Mouse (Mus musculus) heart, postnatal 25 days (tissue): ENCODE data around the gene Ccdc92. TPM values are rescaled to one million over a fixed set of nuclear protein-coding genes. Genes with fewer than 3 reads are reported as not detected.

ENCODE experiments used
- DNase-seq: peaks from one replicate; pipeline ENCODE4 v3.0.0; 2022; ENCODE audit warnings: low spot score
- intact Hi-C: fragments of 180-260 bp; cut with DNase I; formaldehyde crosslinking; loops from one replicate; pipeline ENCODE4 v1.15.1; 2025
- total RNA-seq, 2 experiments: library from RNA; stranded (reverse); gene quantifications; 2 replicates each; pipeline ENCODE4 v1.2.3; 2021

Ccdc92 gene
- total RNA-seq, 2 experiments from 2014 or later = 0.98 to 1.1 TPM

GRCm38 (mm10) chr5:124862871-124863741 lies 882 bp upstream of the Ccdc92 start:
- DNase-seq = no peak
- intact Hi-C loops = loop anchor here (10.0 kb wide), 1 partner anchor 438 kb away; the partner anchor contains the start of gene Sbno1

DNA sequence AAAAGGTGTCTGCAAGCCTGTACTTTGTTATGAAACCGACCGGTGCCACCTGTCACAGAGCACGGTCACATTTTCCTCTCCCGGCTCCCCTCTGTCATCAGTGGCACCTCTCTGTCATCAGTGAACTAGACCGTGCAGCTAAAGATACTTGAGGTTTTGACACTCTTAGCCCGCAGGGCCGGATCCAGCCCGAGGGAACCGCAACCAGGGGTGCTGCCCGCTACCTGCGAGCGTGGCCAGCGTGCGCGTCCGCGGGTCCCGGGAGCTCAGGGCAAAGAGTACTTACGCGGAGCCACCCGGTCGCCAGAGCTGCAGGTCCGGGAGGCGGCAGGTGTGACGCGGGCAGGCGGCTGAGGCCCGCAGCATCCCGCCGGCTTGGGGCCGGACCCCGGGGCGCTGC lies 761 bp downstream of the Ccdc92 start:
- intact Hi-C loops = loop anchor here (10.0 kb wide), 1 partner anchor 437 kb away; the partner anchor contains the start of gene Sbno1
- no peak for DNase-seq

GRCm38 (mm10) chr5:124860013-124860412 lies 2.2 kb downstream of the Ccdc92 start:
- DNase-seq = no peak
- intact Hi-C loops = loop anchor here (10.0 kb wide), 1 partner anchor 435 kb away; the partner anchor contains the start of gene Sbno1

DNA sequence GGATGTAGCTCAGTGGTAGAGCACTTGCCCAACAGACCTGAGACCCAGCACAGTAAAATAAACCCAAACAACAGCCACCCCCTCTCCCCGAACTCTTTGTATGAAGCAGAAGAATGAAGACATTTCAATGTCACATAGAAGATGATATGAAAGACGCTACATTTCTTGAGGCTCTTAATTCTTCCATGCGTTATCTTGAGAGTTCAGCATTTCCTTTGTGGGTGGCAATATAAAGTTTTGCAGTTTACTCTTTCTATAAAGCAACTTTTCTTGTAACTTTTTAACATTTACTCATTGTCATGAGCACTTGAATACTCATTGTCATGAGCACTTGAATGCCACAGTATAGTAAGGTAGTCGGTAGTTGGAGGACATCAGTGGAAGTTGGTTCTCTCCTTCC lies 8.0 kb downstream of the Ccdc92 start:
- no peak for DNase-seq
- intact Hi-C loops = no loop called here

- DNase-seq = no peak
- intact Hi-C loops = no loop called here
Observed at GRCm38 (mm10) chr5:124853079-124853478, 9.1 kb downstream of the Ccdc92 start.

DNA sequence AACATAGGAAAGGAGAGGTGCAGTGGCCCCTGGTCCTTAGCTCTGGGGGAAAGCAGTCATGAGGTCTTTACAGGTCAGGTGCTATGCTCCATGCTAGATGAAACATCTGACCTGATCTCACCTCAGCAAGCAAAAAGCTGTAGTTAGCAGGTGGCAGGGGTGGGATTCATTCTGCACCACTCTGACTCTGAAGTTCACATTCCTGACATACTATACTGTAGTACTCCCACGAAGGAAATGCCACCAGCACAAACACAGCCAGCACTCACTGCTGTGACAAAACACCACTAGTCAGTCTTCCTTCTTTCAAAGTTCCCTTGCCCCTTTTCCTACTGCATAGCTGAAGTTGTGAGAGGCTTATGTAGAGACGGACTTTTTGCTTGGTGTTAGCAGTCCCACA lies 9.9 kb downstream of the Ccdc92 start:
- intact Hi-C loops = no loop called here
- DNase-seq = no peak

- DNase-seq = no peak
- intact Hi-C loops = no loop called here
Observed at GRCm38 (mm10) chr5:124851572-124851971, 10.7 kb downstream of the Ccdc92 start.

GRCm38 (mm10) chr5:124848994-124849393 lies 13.2 kb downstream of the Ccdc92 start:
- DNase-seq = no peak
- intact Hi-C loops = no loop called here

GRCm38 (mm10) chr5:124847014-124847413 lies 15.2 kb downstream of the Ccdc92 start:
- intact Hi-C loops = no loop called here
- no peak for DNase-seq

DNA sequence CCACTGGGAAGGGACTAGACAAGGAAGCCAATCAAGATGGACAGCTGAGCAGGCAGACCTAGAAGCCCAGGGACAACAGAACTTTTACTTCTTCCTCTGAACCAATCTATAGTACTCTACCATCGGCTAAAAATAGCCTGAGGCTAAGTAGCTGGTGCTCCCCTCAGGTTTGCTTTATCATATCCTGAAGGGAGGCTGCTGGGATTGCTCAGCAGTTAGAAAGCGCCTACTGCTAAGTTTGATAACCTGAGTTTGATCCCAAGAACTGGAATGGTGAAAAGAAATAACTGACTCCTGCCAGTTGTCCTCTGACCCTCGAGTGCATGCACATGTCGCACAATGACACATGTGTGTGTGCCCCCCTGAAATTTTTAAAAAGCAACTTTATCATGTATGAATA lies 17.3 kb downstream of the Ccdc92 start:
- intact Hi-C loops = no loop called here
- DNase-seq = no peak

DNA sequence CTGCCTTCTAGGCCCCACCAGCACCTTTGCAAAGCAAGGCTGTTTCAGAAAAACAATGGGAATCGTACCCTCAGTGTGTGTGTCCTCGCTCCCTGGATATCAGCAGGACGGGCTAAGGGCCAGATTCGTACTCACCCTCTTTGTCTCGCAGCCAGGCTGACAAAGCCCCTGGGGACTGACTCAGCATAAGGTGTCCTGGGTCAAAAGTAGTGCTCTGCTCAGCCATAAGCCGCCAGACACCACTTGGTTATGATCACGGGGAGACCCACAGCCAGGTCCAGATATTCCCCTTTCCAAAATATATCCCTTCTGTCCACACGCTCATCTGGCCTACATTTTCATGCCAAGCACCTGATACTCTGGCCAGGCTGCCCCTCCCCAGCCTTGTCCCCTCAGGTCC lies 18.8 kb downstream of the Ccdc92 start:
- no peak for DNase-seq
- intact Hi-C loops = no loop called here

DNA sequence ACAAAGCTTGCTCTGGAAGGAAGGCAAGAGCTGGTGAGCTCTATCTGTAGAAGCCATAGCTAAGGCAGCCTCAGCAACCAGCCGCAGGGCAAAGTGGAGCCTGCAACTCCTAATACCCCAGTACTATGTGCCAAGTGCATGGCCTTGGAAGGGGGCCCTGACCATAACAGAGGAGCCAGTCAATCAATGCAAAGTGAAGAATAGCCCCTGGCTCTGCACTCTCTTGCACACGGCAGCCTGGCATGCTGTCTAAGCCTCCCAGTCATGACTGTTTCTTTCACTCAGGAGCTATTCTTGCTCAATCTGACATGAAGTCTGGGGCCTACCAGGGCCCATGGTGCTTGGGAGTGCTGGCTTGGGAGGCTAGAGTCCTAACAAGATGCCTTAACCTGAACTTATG lies 21.6 kb downstream of the Ccdc92 start:
- no peak for DNase-seq
- intact Hi-C loops = no loop called here

- intact Hi-C loops = no loop called here
- DNase-seq = no peak
Observed at GRCm38 (mm10) chr5:124840202-124840601, 22.0 kb downstream of the Ccdc92 start.

- no peak for DNase-seq
- intact Hi-C loops = no loop called here
Observed at GRCm38 (mm10) chr5:124836621-124837020, 25.6 kb downstream of the Ccdc92 start.

- no peak for DNase-seq
- intact Hi-C loops = no loop called here
Observed at GRCm38 (mm10) chr5:124836075-124836474, 26.1 kb downstream of the Ccdc92 start.

DNA sequence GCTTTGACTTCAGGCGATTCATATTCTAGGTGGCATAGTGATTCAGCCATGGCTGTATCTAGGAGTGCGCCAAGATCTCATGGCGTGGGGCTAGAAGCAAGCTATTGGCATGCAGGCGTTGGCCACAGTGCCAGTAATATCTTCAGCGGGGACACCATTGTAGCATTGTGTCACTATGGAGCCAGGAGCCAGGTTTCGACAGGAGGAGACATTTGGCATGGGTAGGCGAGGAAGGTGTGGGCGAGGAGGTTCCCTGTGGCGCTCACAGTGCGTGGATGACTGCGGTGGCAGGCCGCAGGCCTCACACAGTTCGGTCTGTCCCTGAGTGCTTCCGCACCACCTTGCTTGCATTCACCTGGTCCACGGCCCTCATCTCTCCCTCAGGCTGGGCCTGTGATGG lies 27.0 kb downstream of the Ccdc92 start:
- DNase-seq = no peak
- intact Hi-C loops = no loop called here

- intact Hi-C loops = no loop called here
- no peak for DNase-seq
Observed at GRCm38 (mm10) chr5:124830331-124830730, 31.9 kb downstream of the Ccdc92 start.

DNA sequence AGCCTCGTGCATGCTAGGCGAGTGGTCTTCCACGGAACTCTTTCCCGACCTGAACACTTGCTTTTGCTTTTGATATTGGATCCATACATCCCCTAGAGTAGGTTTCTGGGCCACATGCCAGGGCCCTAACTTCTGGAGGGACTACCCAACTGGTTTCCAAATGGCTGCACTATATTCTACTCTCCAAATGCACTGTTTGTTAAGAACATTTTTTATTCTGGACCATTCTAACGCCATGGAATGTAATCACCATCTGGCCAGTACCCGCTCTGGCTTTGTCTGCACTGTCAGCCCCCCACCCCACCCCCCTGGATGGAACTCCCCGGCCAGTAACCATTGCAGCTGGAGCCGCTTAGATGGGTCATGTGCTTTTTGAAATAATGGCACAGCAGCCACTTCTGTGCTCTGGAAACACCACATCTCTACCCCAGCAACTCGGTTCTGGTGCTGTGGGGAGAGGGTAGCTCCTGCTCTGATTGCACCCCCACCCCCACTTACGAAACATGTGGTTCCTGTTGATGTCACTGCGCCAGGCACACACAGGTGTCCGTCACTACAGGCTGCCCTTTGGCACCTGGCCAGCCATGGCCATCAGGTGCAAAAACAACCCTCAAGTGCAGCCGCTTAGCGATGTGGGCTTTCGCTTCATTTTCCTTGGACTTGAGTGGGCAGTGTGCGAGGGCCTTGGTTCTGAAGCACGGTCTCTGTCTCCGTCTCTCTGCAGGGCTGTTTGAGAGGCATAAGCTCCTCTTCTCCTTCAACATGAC lies 39.9 kb downstream of the Ccdc92 start:
- DNase-seq = no peak
- intact Hi-C loops = no loop called here

- intact Hi-C loops = no loop called here
- DNase-seq = no peak
Observed at GRCm38 (mm10) chr5:124817050-124817449, 45.2 kb downstream of the Ccdc92 start.

GRCm38 (mm10) chr5:124814797-124815196 lies 47.4 kb downstream of the Ccdc92 start:
- DNase-seq = no peak
- intact Hi-C loops = no loop called here

DNA sequence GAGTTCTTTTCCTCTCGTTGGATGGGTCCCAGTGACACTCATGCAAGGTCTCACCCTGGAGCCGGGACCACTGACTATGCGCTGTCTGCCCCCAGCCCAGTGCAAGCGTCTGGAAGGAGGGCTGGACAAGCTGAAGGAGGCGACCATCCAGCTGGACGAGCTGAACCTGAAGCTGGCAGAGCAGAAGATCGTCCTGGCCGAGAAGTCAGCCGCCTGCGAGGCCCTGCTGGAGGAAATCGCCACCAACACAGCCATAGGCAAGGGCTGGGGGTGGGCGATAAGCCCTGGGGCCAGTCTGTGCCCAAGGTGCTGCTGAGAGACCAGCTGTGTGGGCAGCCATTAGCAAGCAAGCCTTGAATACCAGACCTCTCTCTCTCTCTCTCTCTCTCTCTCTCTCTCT lies 49.8 kb downstream of the Ccdc92 start:
- DNase-seq = no peak
- intact Hi-C loops = no loop called here
